Mouse (Mus musculus) erythroblast, embryonic 14.5 days (primary cell): ENCODE results near the gene Rad51b.

Source experiments
- GATA1 ChIP-seq: IDR thresholded peaks from 2 replicates; pipeline ENCODE4 v1.6.1; 2012; ENCODE audit warnings: low read length, inconsistent platforms, mixed read lengths
- TAL1 ChIP-seq: IDR thresholded peaks from 3 replicates; pipeline ENCODE4 v1.6.1; 2012; ENCODE audit warnings: low read length, inconsistent platforms, mixed read lengths

DNA sequence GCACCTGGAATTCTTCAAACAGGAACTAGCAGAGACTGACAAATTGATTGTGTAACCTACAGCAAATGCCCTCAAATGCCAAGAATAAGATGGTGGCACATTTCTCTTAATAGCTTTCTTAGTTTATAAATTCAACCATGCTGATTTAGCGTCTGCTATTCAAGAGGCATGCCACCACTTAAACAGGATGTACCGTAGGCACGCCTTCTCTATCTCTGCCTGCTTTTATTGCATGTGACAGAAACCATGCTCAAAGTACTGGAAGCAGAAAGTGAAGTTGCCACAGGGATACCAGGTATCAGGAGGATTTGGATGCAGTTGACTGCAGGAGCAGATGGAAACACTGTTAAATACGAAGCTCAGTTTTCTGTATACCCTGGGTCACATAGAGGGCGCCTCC, 448.1 kb downstream of the Rad51b start:
- TF ChIP-seq GATA1 (no peak), TAL1 (no peak)
